Mouse (Mus musculus) heart, embryonic 16.5 days (tissue): ENCODE data around the gene Fam168a. TPM values are rescaled to one million over a fixed set of nuclear protein-coding genes. Genes with fewer than 3 reads are reported as not detected.

Source experiments
- ATAC-seq: fragments of 200-750 bp; cut with Nextera tagmentation; replicated peaks from 2 replicates; pipeline ENCODE4 v1.8.0; 2017; ENCODE audit warnings: moderate number of reproducible peaks; ENCODE audit not compliant: insufficient read depth, low FRiP score; ENCODE audit errors: extremely low read depth
- H3K27ac ChIP-seq: fragments of 300-500 bp; sonication (generic); 2 replicates; pipeline ENCODE4 v1.5.1; 2014; ENCODE audit warnings: mild to moderate bottlenecking, low read length, control low read depth, moderate library complexity
- H3K27me3 ChIP-seq: fragments of 300-500 bp; sonication (generic); 2 replicates; pipeline ENCODE4 v1.6.1; 2014; ENCODE audit warnings: low read length, mixed read lengths; ENCODE audit not compliant: control insufficient read depth, insufficient read depth
- H3K36me3 ChIP-seq: fragments of 300-500 bp; sonication (generic); 2 replicates; pipeline ENCODE4 v1.6.1; 2014; ENCODE audit not compliant: control insufficient read depth, insufficient read depth
- H3K4me1 ChIP-seq: fragments of 300-500 bp; sonication (generic); 2 replicates; pipeline ENCODE4 v1.6.1; 2014; ENCODE audit warnings: low read length, mixed read lengths; ENCODE audit not compliant: control insufficient read depth, insufficient read depth
- H3K4me2 ChIP-seq: fragments of 300-500 bp; sonication (generic); 2 replicates; pipeline ENCODE4 v1.6.1; 2014; ENCODE audit warnings: low read depth, mild to moderate bottlenecking, control low read depth, low read length
- H3K4me3 ChIP-seq: fragments of 300-500 bp; sonication (generic); 2 replicates; pipeline ENCODE4 v1.5.1; 2014; ENCODE audit warnings: mild to moderate bottlenecking, control low read depth, low read length
- H3K9ac ChIP-seq: fragments of 300-500 bp; sonication (generic); 2 replicates; pipeline ENCODE4 v1.6.1; 2014; ENCODE audit warnings: low read length, control low read depth
- H3K9me3 ChIP-seq: fragments of 300-500 bp; sonication (generic); replicated peaks from 2 replicates; pipeline ENCODE4 v1.6.1; 2016; ENCODE audit warnings: low read length; ENCODE audit not compliant: control insufficient read depth
- WGBS: fragments of 180-500 bp; shearing (Covaris S2); extraction: QIAGEN DNeasy Blood & Tissue Kit; methylation state at CpG from one replicate; pipeline ENCODE4 v1.1.7; 2014; 5-methylcytosine and 5-hydroxymethylcytosine counted together
- polyA plus RNA-seq: library from polyadenylated mRNA; unstranded; fragments of >200 nt; fragmentation: Nextera tagmentation; extraction: Ambion mirVana; gene quantifications from 2 replicates; pipeline ENCODE4 v1.2.1, GENCODE M21; 2015

Gene Fam168a
- polyA plus RNA-seq, 1 experiment from 2014 or later, result 25.6 TPM

DNA sequence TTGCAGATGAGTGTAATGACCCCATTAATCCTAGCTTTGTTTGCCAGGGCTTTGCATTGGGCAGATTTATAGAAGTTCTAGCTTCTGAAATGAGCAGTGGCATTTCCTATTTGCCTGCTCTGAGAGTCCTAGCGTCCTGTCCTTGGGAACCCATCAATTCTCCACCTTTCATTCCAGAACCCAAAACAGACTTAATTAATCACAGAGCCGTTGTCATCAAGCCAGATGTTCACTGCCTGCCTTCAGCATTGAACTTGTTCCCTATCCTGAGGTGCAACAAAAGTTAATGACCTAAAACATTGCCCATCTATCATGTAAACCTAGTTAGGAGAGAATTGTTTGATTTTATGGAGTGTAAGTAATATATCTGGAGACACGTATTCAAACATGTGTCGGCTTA is 79.0 kb downstream of the Fam168a start:
- Histone ChIP-seq H3K4me2 (no peak overlapping the region), H3K4me1 (no peaks in the 10 kb centered on the region), H3K4me3 (no peak overlapping the region), H3K27me3 (no peaks in the 10 kb centered on the region), H3K27ac (no peak overlapping the region), H3K9me3 (no peaks in the 10 kb centered on the region), H3K36me3 (no peaks in the 10 kb centered on the region), H3K9ac (no peak overlapping the region)
- no peak for ATAC-seq
- 80% methylated on average over 4 of the region's 4 CpGs for WGBS

- no peak overlapping the region for H3K9ac ChIP-seq
- no peak overlapping the region for H3K27ac ChIP-seq
- H3K36me3 ChIP-seq, result no peaks in the 10 kb centered on the region
- H3K27me3 ChIP-seq, result no peaks in the 10 kb centered on the region
- no peak overlapping the region for H3K4me3 ChIP-seq
- H3K9me3 ChIP-seq, result no peaks in the 10 kb centered on the region
- no peak for ATAC-seq
- H3K4me1 ChIP-seq, result no peaks in the 10 kb centered on the region
- WGBS, result 55% methylated on average over 1 of the region's 1 CpGs
- no peak overlapping the region for H3K4me2 ChIP-seq
Measured at GRCm38 (mm10) chr7:100786078-100786477, 79.6 kb downstream of the Fam168a start.

DNA sequence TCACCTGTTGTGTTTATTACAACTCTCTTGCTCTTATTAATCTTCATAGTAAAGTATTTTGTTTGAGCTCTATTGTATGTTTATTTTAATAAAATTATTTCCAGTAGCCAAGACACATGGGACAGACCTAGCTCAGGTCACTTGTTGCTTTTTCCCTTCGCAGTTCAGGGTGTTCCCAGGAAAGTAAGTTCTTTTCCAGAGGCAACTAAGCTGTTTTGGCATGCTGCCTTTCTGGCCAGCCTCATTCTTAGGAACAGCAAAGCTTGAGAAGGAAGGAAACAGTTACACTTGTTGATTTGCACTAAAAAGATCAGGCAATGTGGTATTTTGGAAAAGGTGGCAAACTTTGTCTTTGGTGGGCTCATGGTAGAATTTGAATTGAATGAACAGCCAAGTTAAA is 81.9 kb downstream of the Fam168a start:
- Histone ChIP-seq H3K27ac (no peak overlapping the region), H3K9ac (no peak overlapping the region), H3K4me3 (no peak overlapping the region), H3K4me1 (no peaks in the 10 kb centered on the region), H3K4me2 (no peak overlapping the region), H3K27me3 (no peaks in the 10 kb centered on the region), H3K36me3 (no peaks in the 10 kb centered on the region), H3K9me3 (no peaks in the 10 kb centered on the region)
- 63% methylated on average over 1 of the region's 1 CpGs for WGBS
- ATAC-seq, result no peak

DNA sequence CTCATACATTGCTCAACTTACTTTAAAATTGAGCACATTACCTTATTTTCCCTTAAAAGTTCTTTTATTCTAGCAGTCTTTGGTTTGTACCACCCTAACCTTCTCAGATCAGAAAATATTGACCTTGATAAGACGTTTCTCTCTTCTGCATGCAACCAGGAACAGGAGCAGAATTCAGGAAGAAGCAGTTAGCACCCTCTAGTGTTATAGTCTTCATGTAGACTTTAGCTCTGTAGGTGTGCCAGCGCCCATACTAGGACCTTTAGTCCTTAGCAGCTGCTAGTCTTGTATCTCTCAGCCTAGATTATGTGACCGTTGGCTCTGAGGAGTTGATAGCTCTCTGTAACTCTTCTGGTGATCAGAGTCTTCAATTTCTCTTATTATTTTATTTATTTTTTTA is 92.4 kb downstream of the Fam168a start:
- no peaks in the 10 kb centered on the region for H3K9me3 ChIP-seq
- no peaks in the 10 kb centered on the region for H3K27me3 ChIP-seq
- H3K4me3 ChIP-seq, result no peak overlapping the region
- H3K4me2 ChIP-seq, result no peak overlapping the region
- H3K36me3 ChIP-seq, result no peaks in the 10 kb centered on the region
- 34% methylated on average over 3 of the region's 3 CpGs for WGBS
- no peak overlapping the region for H3K9ac ChIP-seq
- ATAC-seq, result no peak
- H3K27ac ChIP-seq, result no peak overlapping the region
- no peaks in the 10 kb centered on the region for H3K4me1 ChIP-seq

GRCm38 (mm10) chr7:100805391-100805790 is 99.0 kb downstream of the Fam168a start:
- Histone ChIP-seq H3K4me3 (no peak overlapping the region), H3K4me2 (no peak overlapping the region), H3K27me3 (no peaks in the 10 kb centered on the region), H3K27ac (no peak overlapping the region), H3K4me1 (0 out of 2 replicates have a peak, but pooled peaks cover 2% of the 10 kb centered on the region), H3K36me3 (no peaks in the 10 kb centered on the region), H3K9ac (no peak overlapping the region), H3K9me3 (no peaks in the 10 kb centered on the region)
- 74% methylated on average over 2 of the region's 2 CpGs for WGBS
- ATAC-seq, result no peak

- no peaks in the 10 kb centered on the region for H3K36me3 ChIP-seq
- peaks cover 13% of the 10 kb centered on the region for H3K4me1 ChIP-seq
- no peak overlapping the region for H3K4me3 ChIP-seq
- no peak overlapping the region for H3K27ac ChIP-seq
- no peak overlapping the region for H3K9ac ChIP-seq
- 68% methylated on average over 5 of the region's 5 CpGs for WGBS
- H3K27me3 ChIP-seq, result no peaks in the 10 kb centered on the region
- H3K9me3 ChIP-seq, result no peaks in the 10 kb centered on the region
- no peak for ATAC-seq
- no peak overlapping the region for H3K4me2 ChIP-seq
Measured at GRCm38 (mm10) chr7:100811912-100812311, 105.5 kb downstream of the Fam168a start.

GRCm38 (mm10) chr7:100812641-100813040 is 106.2 kb downstream of the Fam168a start:
- H3K36me3 ChIP-seq, result no peaks in the 10 kb centered on the region
- no peak overlapping the region for H3K4me2 ChIP-seq
- H3K9me3 ChIP-seq, result no peaks in the 10 kb centered on the region
- 87% methylated on average over 5 of the region's 5 CpGs for WGBS
- no peak overlapping the region for H3K9ac ChIP-seq
- H3K4me3 ChIP-seq, result no peak overlapping the region
- H3K4me1 ChIP-seq, result peaks cover 21% of the 10 kb centered on the region
- no peaks in the 10 kb centered on the region for H3K27me3 ChIP-seq
- H3K27ac ChIP-seq, result no peak overlapping the region
- ATAC-seq, result no peak

DNA sequence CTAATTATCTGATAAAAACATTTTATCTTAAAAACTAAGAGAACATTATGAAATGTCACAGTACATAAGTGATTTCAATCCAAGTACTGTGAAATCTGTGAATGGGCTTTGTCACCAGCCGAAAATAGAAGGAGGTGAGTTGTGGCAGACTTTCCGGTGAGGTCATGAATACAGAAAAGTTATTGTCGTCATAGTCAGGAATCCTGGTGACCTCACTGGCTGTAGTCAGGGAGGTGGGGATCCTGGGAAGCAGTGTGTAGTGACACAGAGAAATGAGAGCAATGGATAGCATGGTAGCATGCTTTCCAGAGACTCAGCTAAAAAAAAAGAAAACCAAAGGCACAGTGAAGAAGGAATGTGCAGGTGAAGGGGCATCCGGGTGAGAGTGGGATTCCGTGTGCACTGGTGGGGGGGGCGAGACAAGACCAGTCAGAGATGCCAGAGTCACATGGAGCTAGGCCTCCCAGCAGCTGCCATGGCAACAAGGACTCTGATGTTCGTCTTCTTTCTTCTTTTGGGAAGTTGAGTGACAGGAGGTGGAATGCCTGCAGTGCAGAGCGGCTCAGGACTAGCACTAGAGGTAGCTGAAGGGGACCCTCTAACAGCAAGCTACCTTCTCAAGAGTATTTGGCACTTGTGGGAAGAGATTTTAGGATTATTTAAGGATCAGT is 109.6 kb downstream of the Fam168a start:
- H3K4me1 ChIP-seq, result peaks cover 22% of the 10 kb centered on the region
- no peak overlapping the region for H3K4me2 ChIP-seq
- H3K36me3 ChIP-seq, result no peaks in the 10 kb centered on the region
- H3K27me3 ChIP-seq, result no peaks in the 10 kb centered on the region
- peak; percentile 37; the same call in 1 of the 2 replicates for ATAC-seq
- H3K27ac ChIP-seq, result peak overlapping the region; percentile 30
- H3K9ac ChIP-seq, result no peak overlapping the region
- WGBS, result 39% methylated on average over 8 of the region's 8 CpGs
- no peak overlapping the region for H3K4me3 ChIP-seq
- no peaks in the 10 kb centered on the region for H3K9me3 ChIP-seq

DNA sequence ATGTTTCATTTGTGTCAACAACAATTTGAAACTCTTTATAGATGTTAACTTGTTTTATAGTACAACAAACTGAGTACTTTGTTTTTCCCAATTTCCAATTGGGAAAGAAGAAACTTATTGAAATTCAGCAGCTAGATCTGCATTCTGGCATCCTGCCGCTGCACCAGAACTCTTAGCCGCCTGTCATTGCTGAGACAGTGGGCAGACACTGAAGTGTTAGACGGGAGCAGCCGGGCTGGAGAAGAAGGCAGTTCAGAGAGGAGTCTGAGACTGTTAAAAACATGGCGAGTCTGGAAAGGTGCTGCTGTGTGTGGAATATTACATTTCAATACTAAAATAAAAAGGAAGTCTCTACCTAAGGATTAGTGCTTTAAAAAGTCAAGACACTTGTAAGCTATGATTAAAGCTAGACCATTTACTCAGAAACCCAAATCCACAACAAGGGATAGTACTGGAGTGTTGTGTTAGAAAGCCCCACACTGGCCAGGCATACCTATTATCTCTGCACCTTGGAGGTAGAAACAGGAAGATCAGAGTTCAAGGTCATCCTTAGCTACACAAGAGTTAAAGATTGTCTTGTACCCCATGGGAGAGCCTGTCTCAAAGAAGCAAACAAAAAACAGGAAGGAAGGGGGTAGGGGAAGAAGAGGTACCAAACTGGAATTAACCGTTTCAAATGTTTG is 110.5 kb downstream of the Fam168a start:
- Histone ChIP-seq H3K27me3 (no peaks in the 10 kb centered on the region), H3K9ac (0 out of 2 replicates have a peak overlapping the region, but pooled peaks have one; percentile 34), H3K36me3 (no peaks in the 10 kb centered on the region), H3K4me2 (0 out of 2 replicates have a peak overlapping the region, but pooled peaks have one; percentile 20), H3K4me3 (no peak overlapping the region), H3K4me1 (peaks cover 22% of the 10 kb centered on the region), H3K9me3 (no peaks in the 10 kb centered on the region), H3K27ac (0 out of 2 replicates have a peak overlapping the region, but pooled peaks have one; percentile 49)
- ATAC-seq, result no peak
- WGBS, result 39% methylated on average over 6 of the region's 6 CpGs
